Mouse (Mus musculus) MEL-GATA-1-ER (cell line): ENCODE measurements around the gene Prkg2.

Experiments used
- DNase-seq: peaks from one replicate; pipeline ENCODE4 v3.0.0-alpha.2; 2012; ENCODE audit warnings: low read depth; ENCODE audit errors: extremely low read depth

The Prkg2 gene

GRCm38 (mm10) chr5:99036596-99037441, at the start of gene Prkg2:
Prkg2 (minus strand) TSS chr5:99037351.
- DNase-seq: no peak

- no peak for DNase-seq
Measured at GRCm38 (mm10) chr5:99083955-99084354, 46.8 kb upstream of the Prkg2 start.

GRCm38 (mm10) chr5:99078375-99078774, 41.2 kb upstream of the Prkg2 start:
- DNase-seq: no peak

GRCm38 (mm10) chr5:99068391-99068790, 31.2 kb upstream of the Prkg2 start:
- DNase-seq: no peak

GRCm38 (mm10) chr5:99062582-99062981, 25.4 kb upstream of the Prkg2 start:
- no peak for DNase-seq

- no peak for DNase-seq
Measured at GRCm38 (mm10) chr5:99039021-99039420, 1.9 kb upstream of the Prkg2 start.

- no peak for DNase-seq
Measured at GRCm38 (mm10) chr5:99037442-99037811, 276 bp upstream of the Prkg2 start.

- DNase-seq: no peak
Measured at GRCm38 (mm10) chr5:99035961-99036360, 1.2 kb downstream of the Prkg2 start.

GRCm38 (mm10) chr5:99031551-99032149, 5.5 kb downstream of the Prkg2 start:
- DNase-seq: no peak

GRCm38 (mm10) chr5:99026343-99026742, 10.8 kb downstream of the Prkg2 start:
- no peak for DNase-seq

GRCm38 (mm10) chr5:99019709-99020108, 17.4 kb downstream of the Prkg2 start:
- DNase-seq: no peak

- DNase-seq: no peak
Measured at GRCm38 (mm10) chr5:99015140-99015539, 22.0 kb downstream of the Prkg2 start.

- no peak for DNase-seq
Measured at GRCm38 (mm10) chr5:99010448-99011151, 26.6 kb downstream of the Prkg2 start.

GRCm38 (mm10) chr5:98998104-98998503, 39.0 kb downstream of the Prkg2 start:
- no peak for DNase-seq

- DNase-seq: no peak
Measured at GRCm38 (mm10) chr5:98995767-98996166, 41.4 kb downstream of the Prkg2 start.

- DNase-seq: no peak
Measured at GRCm38 (mm10) chr5:98991600-98991999, 45.6 kb downstream of the Prkg2 start.

GRCm38 (mm10) chr5:98987634-98988033, 49.5 kb downstream of the Prkg2 start:
- no peak for DNase-seq

- DNase-seq: no peak
Measured at GRCm38 (mm10) chr5:98987116-98987515, 50.0 kb downstream of the Prkg2 start.

- DNase-seq: no peak
Measured at GRCm38 (mm10) chr5:98986459-98986858, 50.7 kb downstream of the Prkg2 start.

GRCm38 (mm10) chr5:98986011-98986410, 51.1 kb downstream of the Prkg2 start:
- DNase-seq: no peak

- DNase-seq: no peak
Measured at GRCm38 (mm10) chr5:98985077-98985476, 52.1 kb downstream of the Prkg2 start.

- no peak for DNase-seq
Measured at GRCm38 (mm10) chr5:98981304-98981703, 55.8 kb downstream of the Prkg2 start.
